Mouse (Mus musculus): ENCODE data around the gene Tor1b.
A peak's percentile ranks its signal among the peaks of the same experiment; 100 is the strongest.

The Tor1b gene

GRCm38 (mm10) chr2:30990221-30990620, 37.5 kb downstream of the Tor1b start:
- DNase-seq (ENCODE audit: low read depth), result no peak

GRCm38 (mm10) chr2:30994853-30995252, 42.1 kb downstream of the Tor1b start:
- DNase-seq (ENCODE audit: low read depth), result no peak

GRCm38 (mm10) chr2:30995432-30995996, 42.8 kb downstream of the Tor1b start:
- DNase-seq (ENCODE audit: low read depth), result no peak

- DNase-seq (ENCODE audit: low read depth), result no peak
Measured at GRCm38 (mm10) chr2:30998443-30999260, 45.9 kb downstream of the Tor1b start.

- DNase-seq (ENCODE audit: low read depth), result no peak
Measured at GRCm38 (mm10) chr2:31002857-31003256, 50.1 kb downstream of the Tor1b start.

GRCm38 (mm10) chr2:31005453-31005852, 52.7 kb downstream of the Tor1b start:
- DNase-seq (ENCODE audit: low read depth), result no peak

- peak; percentile 44 for DNase-seq (ENCODE audit: low read depth)
Measured at GRCm38 (mm10) chr2:31006434-31006833, 53.7 kb downstream of the Tor1b start.

GRCm38 (mm10) chr2:31007208-31007607, 54.4 kb downstream of the Tor1b start:
- no peak for DNase-seq (ENCODE audit: low read depth)
